Mouse (Mus musculus) testis, adult 2 months (tissue): ENCODE data around the gene Cntd1.

Experiments used
- CTCF ChIP-seq: fragments of 200-500 bp; IDR thresholded peaks from 2 replicates; pipeline ENCODE4 v1.5.1; 2012; ENCODE audit warnings: low read depth, mild to moderate bottlenecking, inconsistent platforms, low read length, moderate library complexity; ENCODE audit not compliant: control insufficient read depth, insufficient read depth, insufficient replicate concordance
- POLR2A ChIP-seq: fragments of 200-500 bp; IDR thresholded peaks from 2 replicates; pipeline ENCODE4 v1.6.1; 2012; ENCODE audit warnings: low read depth, mild to moderate bottlenecking, inconsistent platforms, low read length, moderate library complexity; ENCODE audit not compliant: control insufficient read depth

DNA sequence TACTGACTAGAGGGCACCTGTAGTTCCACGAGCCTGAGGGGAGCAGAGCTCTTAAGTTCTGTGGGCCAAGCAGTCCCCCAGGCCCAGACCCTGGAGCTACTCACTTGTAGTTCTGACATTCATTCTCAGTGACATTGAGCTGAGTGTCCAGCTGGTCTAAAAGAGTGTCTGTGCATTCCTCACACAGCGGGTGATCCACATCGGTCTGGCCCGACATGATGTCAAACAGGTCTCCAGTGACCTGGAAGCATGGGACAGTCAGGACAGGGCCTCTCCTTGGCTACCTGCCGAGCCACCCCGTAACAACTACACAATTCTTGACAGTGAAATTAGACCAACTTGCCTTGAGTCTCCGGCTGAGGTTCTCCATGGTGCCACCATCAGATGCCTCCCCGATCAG lies 16.4 kb downstream of the Cntd1 start:
- no peak for TF ChIP-seq CTCF
- TF ChIP-seq POLR2A: no peak
